Mouse (Mus musculus): ENCODE data around the gene Ect2l. TPM values are rescaled to one million over a fixed set of nuclear protein-coding genes. Genes with fewer than 3 reads are reported as not detected.

Ect2l gene
- polyA plus RNA-seq (2015; fragmentation: Nextera tagmentation; extraction: Ambion mirVana), result 0.63 and 1.2 TPM in 2 replicates

GRCm38 (mm10) chr10:18210726-18211125, at the start of gene Ect2l:
Gene Ect2l (minus strand): TSS chr10:18210890.
- no peaks in the 10 kb centered on the region for H3K9me3 ChIP-seq
- no peak for ATAC-seq (ENCODE audit: insufficient number of reproducible peaks, low FRiP score, low TSS enrichment, low read depth)
- H3K4me1 ChIP-seq, result peaks cover 11% of the 10 kb centered on the region
- H3K9ac ChIP-seq, result no peak within 1 kb of the TSS
- H3K36me3 ChIP-seq, result no peaks in the 10 kb centered on the region
- H3K27ac ChIP-seq, result no peak within 1 kb of the TSS
- WGBS, result 10% methylated on average over 11 of the region's 11 CpGs
- no peak within 1 kb of the TSS for H3K4me3 ChIP-seq
- H3K4me2 ChIP-seq, result peak within 1 kb of the TSS; percentile 28; the same call in 1 of the 2 replicates
- H3K27me3 ChIP-seq, result no peaks in the 10 kb centered on the region

- 84% methylated on average over 4 of the region's 4 CpGs for WGBS
- Histone ChIP-seq H3K4me2 (no peak overlapping the region), H3K4me1 (no peaks in the 10 kb centered on the region), H3K27ac (no peak overlapping the region), H3K36me3 (no peaks in the 10 kb centered on the region), H3K4me3 (no peak overlapping the region), H3K9me3 (no peaks in the 10 kb centered on the region), H3K9ac (no peak overlapping the region), H3K27me3 (no peaks in the 10 kb centered on the region)
- no peak for ATAC-seq (ENCODE audit: insufficient number of reproducible peaks, low FRiP score, low TSS enrichment, low read depth)
Observed at GRCm38 (mm10) chr10:18251345-18251744, 40.7 kb upstream of the Ect2l start.

DNA sequence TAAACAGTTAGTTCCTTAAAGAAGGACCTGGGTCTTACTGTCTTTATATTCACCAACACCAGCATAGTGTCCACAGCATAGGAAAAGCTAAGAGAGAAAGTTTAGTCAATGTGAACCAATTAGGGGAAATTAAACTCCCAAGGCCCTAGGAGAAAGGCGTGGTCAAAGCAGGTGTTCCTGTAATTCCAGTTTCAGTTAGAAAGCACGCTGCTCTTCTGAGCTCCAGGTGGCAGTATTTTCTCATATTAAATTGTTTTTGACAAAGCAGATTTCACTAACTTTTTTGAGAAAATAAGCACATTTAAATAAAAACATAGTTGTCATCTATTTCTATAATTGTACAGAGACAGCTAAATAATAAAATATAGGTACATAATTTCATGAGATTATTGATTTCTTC, 32.9 kb upstream of the Ect2l start:
- Histone ChIP-seq H3K36me3 (no peaks in the 10 kb centered on the region), H3K9ac (no peak overlapping the region), H3K9me3 (no peaks in the 10 kb centered on the region), H3K4me3 (no peak overlapping the region), H3K4me2 (no peak overlapping the region), H3K4me1 (no peaks in the 10 kb centered on the region), H3K27ac (no peak overlapping the region), H3K27me3 (no peaks in the 10 kb centered on the region)
- WGBS, result 38% methylated on average over 2 of the region's 2 CpGs
- no peak for ATAC-seq (ENCODE audit: insufficient number of reproducible peaks, low FRiP score, low TSS enrichment, low read depth)

DNA sequence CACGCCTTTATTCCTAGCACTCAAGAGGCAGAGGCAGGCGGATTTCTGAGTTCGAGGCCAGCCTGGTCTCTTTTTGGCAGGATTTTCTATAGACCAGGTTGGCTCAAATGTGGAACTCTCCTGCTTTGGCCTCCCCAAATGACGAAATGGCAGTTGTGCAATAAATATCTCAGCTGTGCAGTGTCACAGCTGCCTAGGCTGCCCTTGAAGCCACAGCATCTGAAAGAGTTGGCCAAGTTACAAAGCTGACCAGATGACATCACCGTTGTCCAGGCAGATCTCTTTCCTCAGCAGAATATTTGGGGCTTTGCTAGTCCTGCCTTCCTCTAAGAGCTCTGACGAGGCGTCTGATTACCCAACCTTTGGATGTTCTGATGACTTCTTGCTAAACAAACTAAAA, 26.5 kb upstream of the Ect2l start:
- H3K4me3 ChIP-seq, result no peak overlapping the region
- H3K9ac ChIP-seq, result no peak overlapping the region
- 86% methylated on average over 7 of the region's 7 CpGs for WGBS
- H3K9me3 ChIP-seq, result no peaks in the 10 kb centered on the region
- H3K27ac ChIP-seq, result no peak overlapping the region
- no peak overlapping the region for H3K4me2 ChIP-seq
- ATAC-seq (ENCODE audit: insufficient number of reproducible peaks, low FRiP score, low TSS enrichment, low read depth), result no peak
- H3K4me1 ChIP-seq, result peaks cover 6% of the 10 kb centered on the region
- H3K36me3 ChIP-seq, result no peaks in the 10 kb centered on the region
- no peaks in the 10 kb centered on the region for H3K27me3 ChIP-seq

DNA sequence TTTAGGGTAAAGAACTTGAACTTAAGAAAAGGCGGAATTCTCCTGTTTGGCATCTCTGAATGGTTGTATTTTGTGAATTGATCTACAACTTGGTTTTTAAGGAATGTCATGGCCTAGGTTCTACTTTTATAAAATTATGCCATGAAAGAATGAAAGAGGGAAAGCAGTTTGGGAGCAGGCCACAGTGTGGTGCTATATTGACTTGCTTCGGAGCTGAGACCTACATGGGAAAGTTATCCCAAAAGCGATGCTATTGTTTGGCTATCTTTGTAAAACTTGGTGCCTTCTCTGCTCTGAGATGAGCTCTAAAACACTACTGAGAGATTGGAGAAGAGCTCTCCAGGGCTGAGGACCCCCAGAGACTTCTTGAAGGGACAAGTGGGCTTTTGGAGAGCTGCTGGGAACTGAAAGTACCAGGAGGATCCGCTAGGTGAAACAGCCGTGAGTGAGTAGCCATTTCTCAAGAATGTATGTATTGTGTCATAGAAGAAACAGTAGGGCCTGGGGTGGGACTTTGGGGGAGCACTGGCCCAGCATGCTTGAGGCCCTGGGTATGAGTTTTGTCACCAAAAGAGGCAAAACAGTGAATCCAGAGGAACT, 25.7 kb upstream of the Ect2l start:
- Histone ChIP-seq H3K4me1 (peaks cover 6% of the 10 kb centered on the region), H3K4me2 (no peak overlapping the region), H3K9me3 (no peaks in the 10 kb centered on the region), H3K27ac (no peak overlapping the region), H3K36me3 (no peaks in the 10 kb centered on the region), H3K4me3 (no peak overlapping the region), H3K27me3 (no peaks in the 10 kb centered on the region), H3K9ac (no peak overlapping the region)
- no peak for ATAC-seq (ENCODE audit: insufficient number of reproducible peaks, low FRiP score, low TSS enrichment, low read depth)
- 85% methylated on average over 5 of the region's 5 CpGs for WGBS

DNA sequence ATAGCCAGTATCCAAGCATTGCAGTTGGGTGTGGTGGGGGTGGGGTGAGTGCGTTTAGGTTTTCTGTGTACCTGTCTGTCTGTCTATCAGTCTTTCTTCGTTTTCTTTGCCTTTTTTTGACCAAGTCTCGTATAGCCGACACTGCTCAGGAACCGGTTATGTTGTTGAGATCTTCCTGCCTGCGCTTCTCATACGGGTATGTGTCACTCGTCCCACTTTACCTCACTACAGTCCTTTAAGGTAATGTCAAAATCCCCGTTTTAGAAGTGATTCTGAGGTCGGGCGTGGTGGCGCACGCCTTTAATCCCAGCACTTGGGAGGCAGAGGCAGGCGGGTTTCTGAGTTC, 24.7 kb upstream of the Ect2l start:
- no peak overlapping the region for H3K27ac ChIP-seq
- peak overlapping the region; percentile 75 for H3K4me2 ChIP-seq
- peak; percentile 25; the same call in 1 of the 2 replicates for ATAC-seq (ENCODE audit: insufficient number of reproducible peaks, low FRiP score, low TSS enrichment, low read depth)
- peak overlapping the region; percentile 88 for H3K4me3 ChIP-seq
- 11% methylated on average over 14 of the region's 14 CpGs for WGBS
- no peaks in the 10 kb centered on the region for H3K27me3 ChIP-seq
- H3K9me3 ChIP-seq, result no peaks in the 10 kb centered on the region
- peaks cover 6% of the 10 kb centered on the region for H3K4me1 ChIP-seq
- H3K9ac ChIP-seq, result no peak overlapping the region
- no peaks in the 10 kb centered on the region for H3K36me3 ChIP-seq

GRCm38 (mm10) chr10:18234560-18235401, 24.1 kb upstream of the Ect2l start, which contains the start of gene Ccdc28a:
Gene Ccdc28a (minus strand): TSS chr10:18234998.
- H3K36me3 ChIP-seq, result no peaks in the 10 kb centered on the region
- H3K27me3 ChIP-seq, result no peaks in the 10 kb centered on the region
- no peaks in the 10 kb centered on the region for H3K9me3 ChIP-seq
- WGBS, result 2% methylated on average over 41 of the region's 41 CpGs
- peak within 1 kb of the TSS; percentile 88 for H3K4me3 ChIP-seq
- peak within 1 kb of the TSS; percentile 75 for H3K4me2 ChIP-seq
- peaks cover 6% of the 10 kb centered on the region for H3K4me1 ChIP-seq
- ATAC-seq (ENCODE audit: insufficient number of reproducible peaks, low FRiP score, low TSS enrichment, low read depth), result peak; percentile 95
- peak within 1 kb of the TSS; percentile 50 for H3K9ac ChIP-seq
- peak within 1 kb of the TSS; percentile 80 for H3K27ac ChIP-seq

DNA sequence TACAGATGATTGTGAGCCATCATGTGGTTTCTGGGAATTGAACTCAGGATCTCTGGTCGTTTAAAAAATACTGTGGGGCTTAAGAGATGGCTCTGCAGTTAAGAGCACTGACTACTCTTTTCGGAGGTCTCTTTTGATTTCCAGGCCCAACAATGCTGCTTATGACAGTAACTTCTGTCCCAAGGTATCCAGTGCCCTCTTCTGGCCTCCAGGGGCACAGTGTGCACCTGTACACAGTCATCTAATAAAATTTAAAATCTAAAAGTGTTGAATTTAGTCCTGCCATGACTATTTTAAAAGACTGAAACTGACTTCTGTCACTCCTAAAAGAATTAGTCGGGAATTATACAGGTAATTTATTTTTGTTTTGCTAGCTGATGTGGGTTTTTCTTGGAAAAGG, 23.2 kb upstream of the Ect2l start:
- peak overlapping the region; percentile 88 for H3K4me3 ChIP-seq
- no peaks in the 10 kb centered on the region for H3K27me3 ChIP-seq
- peaks cover 6% of the 10 kb centered on the region for H3K4me1 ChIP-seq
- WGBS, result 46% methylated on average over 3 of the region's 3 CpGs
- no peaks in the 10 kb centered on the region for H3K36me3 ChIP-seq
- peak overlapping the region; percentile 75; the same call in 1 of the 2 replicates for H3K4me2 ChIP-seq
- no peaks in the 10 kb centered on the region for H3K9me3 ChIP-seq
- no peak overlapping the region for H3K9ac ChIP-seq
- no peak overlapping the region for H3K27ac ChIP-seq
- ATAC-seq (ENCODE audit: insufficient number of reproducible peaks, low FRiP score, low TSS enrichment, low read depth), result no peak

DNA sequence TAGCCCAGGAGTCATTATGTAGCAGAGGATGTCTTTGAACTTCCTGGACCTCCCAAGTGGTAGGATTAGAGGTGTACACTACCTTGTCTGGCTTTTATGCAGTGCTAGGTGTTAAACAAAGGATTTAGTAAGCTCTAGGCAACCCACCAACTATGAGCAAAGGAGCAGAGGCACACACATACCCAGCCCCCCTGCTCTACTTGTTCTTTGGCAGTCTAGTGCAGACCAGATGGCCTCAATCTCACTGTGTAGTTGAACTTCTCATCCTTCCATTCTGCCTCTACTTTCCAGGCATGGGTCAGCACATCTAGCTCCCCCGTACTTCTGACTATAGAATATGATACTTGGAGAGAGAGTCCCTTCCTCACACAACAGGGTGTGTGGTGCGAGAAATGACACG, 13.7 kb upstream of the Ect2l start:
- Histone ChIP-seq H3K27me3 (no peaks in the 10 kb centered on the region), H3K4me2 (no peak overlapping the region), H3K4me1 (no peaks in the 10 kb centered on the region), H3K9ac (no peak overlapping the region), H3K27ac (no peak overlapping the region), H3K4me3 (no peak overlapping the region), H3K9me3 (no peaks in the 10 kb centered on the region), H3K36me3 (no peaks in the 10 kb centered on the region)
- WGBS, result 81% methylated on average over 3 of the region's 3 CpGs
- no peak for ATAC-seq (ENCODE audit: insufficient number of reproducible peaks, low FRiP score, low TSS enrichment, low read depth)

DNA sequence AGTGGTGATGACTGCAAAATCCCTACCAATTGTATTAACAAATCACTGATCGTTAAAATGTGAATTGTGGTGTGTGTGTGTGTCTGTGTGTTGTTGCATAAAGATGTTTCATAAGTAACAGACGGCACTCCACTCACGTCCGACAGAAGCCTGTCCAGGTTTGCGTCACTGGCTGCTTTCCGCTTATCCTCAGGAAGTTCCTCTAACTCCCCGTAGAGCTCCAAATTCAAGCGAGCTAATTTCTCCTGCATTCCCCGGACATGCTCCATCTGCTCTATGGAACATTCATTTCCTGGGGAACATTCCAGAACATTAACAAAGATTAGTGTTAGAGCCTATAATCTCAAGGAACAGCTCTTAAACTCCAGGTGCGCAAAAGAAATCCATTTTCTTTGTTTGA, 8.7 kb upstream of the Ect2l start:
- WGBS, result 52% methylated on average over 10 of the region's 10 CpGs
- no peaks in the 10 kb centered on the region for H3K9me3 ChIP-seq
- H3K27ac ChIP-seq, result no peak overlapping the region
- H3K4me1 ChIP-seq, result no peaks in the 10 kb centered on the region
- no peaks in the 10 kb centered on the region for H3K36me3 ChIP-seq
- no peak overlapping the region for H3K4me2 ChIP-seq
- no peak overlapping the region for H3K4me3 ChIP-seq
- no peaks in the 10 kb centered on the region for H3K27me3 ChIP-seq
- H3K9ac ChIP-seq, result no peak overlapping the region
- no peak for ATAC-seq (ENCODE audit: insufficient number of reproducible peaks, low FRiP score, low TSS enrichment, low read depth)

DNA sequence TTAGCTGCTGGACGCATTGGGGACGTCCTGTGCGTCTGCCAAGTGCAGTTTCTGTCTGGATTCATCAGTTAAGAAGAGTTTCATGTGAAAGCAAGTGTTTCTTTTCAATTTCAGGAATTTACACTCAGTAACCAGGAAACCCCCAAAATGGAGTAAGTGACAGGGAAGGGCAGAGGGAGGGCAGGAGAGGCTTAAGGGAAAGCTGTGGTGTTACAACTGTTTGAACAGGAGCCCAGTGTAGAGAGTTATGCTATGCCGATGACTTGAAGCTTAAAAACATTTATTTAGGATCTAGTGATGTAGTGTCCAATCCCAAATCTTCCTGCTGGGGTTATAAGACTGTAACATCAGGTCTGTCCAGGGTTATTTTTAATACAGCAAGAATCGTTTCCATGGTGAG, 3.4 kb upstream of the Ect2l start:
- Histone ChIP-seq H3K36me3 (no peaks in the 10 kb centered on the region), H3K27ac (no peak overlapping the region), H3K9me3 (no peaks in the 10 kb centered on the region), H3K9ac (no peak overlapping the region), H3K4me3 (no peak overlapping the region), H3K27me3 (no peaks in the 10 kb centered on the region), H3K4me1 (peaks cover 11% of the 10 kb centered on the region), H3K4me2 (no peak overlapping the region)
- no peak for ATAC-seq (ENCODE audit: insufficient number of reproducible peaks, low FRiP score, low TSS enrichment, low read depth)
- WGBS, result 74% methylated on average over 5 of the region's 5 CpGs

- 72% methylated on average over 4 of the region's 4 CpGs for WGBS
- no peak overlapping the region for H3K4me2 ChIP-seq
- H3K27ac ChIP-seq, result no peak overlapping the region
- H3K27me3 ChIP-seq, result no peaks in the 10 kb centered on the region
- no peak for ATAC-seq (ENCODE audit: insufficient number of reproducible peaks, low FRiP score, low TSS enrichment, low read depth)
- peaks cover 11% of the 10 kb centered on the region for H3K4me1 ChIP-seq
- no peak overlapping the region for H3K9ac ChIP-seq
- no peak overlapping the region for H3K4me3 ChIP-seq
- H3K9me3 ChIP-seq, result no peaks in the 10 kb centered on the region
- H3K36me3 ChIP-seq, result no peaks in the 10 kb centered on the region
Observed at GRCm38 (mm10) chr10:18213373-18213772, 2.7 kb upstream of the Ect2l start.

Measured in limb, embryonic 15.5 days (tissue).